Mouse (Mus musculus) liver, embryonic 11.5 days (tissue): Measurements from ENCODE around the gene Pdia5. TPM values are rescaled to one million over a fixed set of nuclear protein-coding genes. Genes with fewer than 3 reads are reported as not detected.

Source experiments
- ATAC-seq: fragments of 200-750 bp; cut with Nextera tagmentation; replicated peaks from 2 replicates; pipeline ENCODE4 v1.8.0; 2017; ENCODE audit warnings: moderate number of reproducible peaks, mild to moderate bottlenecking, moderate TSS enrichment, moderate library complexity; ENCODE audit not compliant: low FRiP score
- DNase-seq: peaks from one replicate; pipeline ENCODE4 v3.0.0-alpha.2; 2017; ENCODE audit warnings: low spot score
- H3K27ac ChIP-seq: fragments of 300-500 bp; sonication (generic); 2 replicates; pipeline ENCODE4 v1.5.1; 2014; ENCODE audit warnings: mild to moderate bottlenecking, low read depth, low read length, control low read depth
- H3K27me3 ChIP-seq: fragments of 300-500 bp; sonication (generic); replicated peaks from 2 replicates; pipeline ENCODE4 v1.6.1; 2014; ENCODE audit warnings: low read length, mixed read lengths; ENCODE audit not compliant: control insufficient read depth, insufficient read depth
- H3K36me3 ChIP-seq: fragments of 300-500 bp; sonication (generic); 2 replicates; pipeline ENCODE4 v1.6.1; 2014; ENCODE audit warnings: mild to moderate bottlenecking, low read length, moderate library complexity, mixed read lengths; ENCODE audit not compliant: control insufficient read depth, insufficient read depth
- H3K4me1 ChIP-seq: fragments of 300-500 bp; sonication (generic); replicated peaks from 2 replicates; pipeline ENCODE4 v1.6.1; 2014; ENCODE audit warnings: low read length, mixed read lengths; ENCODE audit not compliant: control insufficient read depth, insufficient read depth
- H3K4me2 ChIP-seq: fragments of 300-500 bp; sonication (generic); 2 replicates; pipeline ENCODE4 v1.6.1; 2014; ENCODE audit warnings: mild to moderate bottlenecking, control low read depth, moderate library complexity
- H3K4me3 ChIP-seq: fragments of 300-500 bp; sonication (generic); 2 replicates; pipeline ENCODE4 v1.5.1; 2014; ENCODE audit warnings: low read depth, low read length, control low read depth
- H3K9ac ChIP-seq: fragments of 300-500 bp; sonication (generic); 2 replicates; pipeline ENCODE4 v1.6.1; 2014; ENCODE audit warnings: low read depth, low read length, control low read depth
- H3K9me3 ChIP-seq: fragments of 300-500 bp; sonication (generic); 2 replicates; pipeline ENCODE4 v1.6.1; 2016; ENCODE audit warnings: low read length, inconsistent platforms, mixed read lengths; ENCODE audit not compliant: control insufficient read depth
- WGBS: fragments of 180-500 bp; shearing (Covaris S2); extraction: QIAGEN DNeasy Blood & Tissue Kit; methylation state at CpG from one replicate; pipeline ENCODE4 v1.1.7; 2014; 5-methylcytosine and 5-hydroxymethylcytosine counted together
- polyA plus RNA-seq: library from polyadenylated mRNA; unstranded; fragments of >200 nt; fragmentation: Nextera tagmentation; extraction: Ambion mirVana; gene quantifications from 2 replicates; pipeline ENCODE4 v1.2.1, GENCODE M21; 2014

Gene Pdia5
- polyA plus RNA-seq, 1 experiment from 2014 or later: 22.6 TPM

- Histone ChIP-seq H3K9me3 (no peaks in the 10 kb centered on the region), H3K4me2 (no peak overlapping the region), H3K27ac (no peak overlapping the region), H3K4me1 (no peaks in the 10 kb centered on the region), H3K36me3 (no peaks in the 10 kb centered on the region), H3K4me3 (no peak overlapping the region), H3K27me3 (no peaks in the 10 kb centered on the region), H3K9ac (no peak overlapping the region)
- ATAC-seq: no peak
- 93% methylated on average over 14 of the region's 14 CpGs for WGBS
- no peak for DNase-seq
Measured at GRCm38 (mm10) chr16:35472569-35473275, 18.0 kb downstream of the Pdia5 start.

GRCm38 (mm10) chr16:35471841-35472568 lies 18.7 kb downstream of the Pdia5 start:
- no peaks in the 10 kb centered on the region for H3K36me3 ChIP-seq
- no peak for DNase-seq
- no peak overlapping the region for H3K4me3 ChIP-seq
- WGBS: 88% methylated on average over 17 of the region's 17 CpGs
- no peak overlapping the region for H3K4me2 ChIP-seq
- H3K4me1 ChIP-seq: no peaks in the 10 kb centered on the region
- no peak for ATAC-seq
- H3K9me3 ChIP-seq: no peaks in the 10 kb centered on the region
- H3K9ac ChIP-seq: no peak overlapping the region
- no peaks in the 10 kb centered on the region for H3K27me3 ChIP-seq
- no peak overlapping the region for H3K27ac ChIP-seq

- no peak overlapping the region for H3K9ac ChIP-seq
- no peaks in the 10 kb centered on the region for H3K4me1 ChIP-seq
- H3K4me2 ChIP-seq: no peak overlapping the region
- WGBS: 87% methylated on average over 8 of the region's 8 CpGs
- no peak overlapping the region for H3K27ac ChIP-seq
- H3K36me3 ChIP-seq: no peaks in the 10 kb centered on the region
- no peaks in the 10 kb centered on the region for H3K9me3 ChIP-seq
- no peak for ATAC-seq
- no peak overlapping the region for H3K4me3 ChIP-seq
- no peak for DNase-seq
- H3K27me3 ChIP-seq: no peaks in the 10 kb centered on the region
Measured at GRCm38 (mm10) chr16:35470983-35471382, 19.7 kb downstream of the Pdia5 start.

- Histone ChIP-seq H3K4me3 (no peak overlapping the region), H3K9me3 (no peaks in the 10 kb centered on the region), H3K27ac (no peak overlapping the region), H3K4me2 (no peak overlapping the region), H3K9ac (no peak overlapping the region), H3K27me3 (no peaks in the 10 kb centered on the region), H3K36me3 (no peaks in the 10 kb centered on the region), H3K4me1 (no peaks in the 10 kb centered on the region)
- ATAC-seq: no peak
- no peak for DNase-seq
- 83% methylated on average over 8 of the region's 8 CpGs for WGBS
Measured at GRCm38 (mm10) chr16:35470096-35470495, 20.6 kb downstream of the Pdia5 start.

- H3K9me3 ChIP-seq: no peaks in the 10 kb centered on the region
- H3K4me1 ChIP-seq: no peaks in the 10 kb centered on the region
- ATAC-seq (no peak), DNase-seq (no peak)
- 0 out of 2 replicates have a peak, but pooled peaks cover 3% of the 10 kb centered on the region for H3K36me3 ChIP-seq
- H3K27ac ChIP-seq: no peak overlapping the region
- H3K4me3 ChIP-seq: no peak overlapping the region
- H3K9ac ChIP-seq: no peak overlapping the region
- H3K27me3 ChIP-seq: no peaks in the 10 kb centered on the region
- no peak overlapping the region for H3K4me2 ChIP-seq
- WGBS: 73% methylated on average over 6 of the region's 6 CpGs
Measured at GRCm38 (mm10) chr16:35469016-35469415, 21.7 kb downstream of the Pdia5 start.

- Histone ChIP-seq H3K9me3 (no peaks in the 10 kb centered on the region), H3K4me1 (no peaks in the 10 kb centered on the region), H3K27ac (no peak overlapping the region), H3K36me3 (0 out of 2 replicates have a peak, but pooled peaks cover 3% of the 10 kb centered on the region), H3K9ac (no peak overlapping the region), H3K4me2 (no peak overlapping the region), H3K4me3 (no peak overlapping the region), H3K27me3 (no peaks in the 10 kb centered on the region)
- DNase-seq: no peak
- ATAC-seq: no peak
- 70% methylated on average over 2 of the region's 2 CpGs for WGBS
Measured at GRCm38 (mm10) chr16:35467044-35467443, 23.6 kb downstream of the Pdia5 start.

- Histone ChIP-seq H3K4me3 (no peak overlapping the region), H3K4me2 (no peak overlapping the region), H3K27ac (no peak overlapping the region), H3K36me3 (0 out of 2 replicates have a peak, but pooled peaks cover 3% of the 10 kb centered on the region), H3K9ac (no peak overlapping the region), H3K9me3 (no peaks in the 10 kb centered on the region), H3K4me1 (no peaks in the 10 kb centered on the region), H3K27me3 (no peaks in the 10 kb centered on the region)
- no peak for DNase-seq
- WGBS: 87% methylated on average over 4 of the region's 4 CpGs
- ATAC-seq: no peak
Measured at GRCm38 (mm10) chr16:35465808-35466351, 24.8 kb downstream of the Pdia5 start.

GRCm38 (mm10) chr16:35464686-35465308 lies 25.9 kb downstream of the Pdia5 start:
- 83% methylated on average over 12 of the region's 12 CpGs for WGBS
- Histone ChIP-seq H3K4me3 (no peak overlapping the region), H3K27ac (no peak overlapping the region), H3K4me1 (no peaks in the 10 kb centered on the region), H3K4me2 (no peak overlapping the region), H3K9ac (no peak overlapping the region), H3K27me3 (no peaks in the 10 kb centered on the region), H3K9me3 (no peaks in the 10 kb centered on the region), H3K36me3 (0 out of 2 replicates have a peak, but pooled peaks cover 3% of the 10 kb centered on the region)
- DNase-seq (no peak), ATAC-seq (no peak)
